Mouse (Mus musculus) heart, embryonic 15.5 days (tissue): ENCODE measurements around the gene Med12l. TPM values are rescaled to one million over a fixed set of nuclear protein-coding genes. Genes with fewer than 3 reads are reported as not detected.
A peak's percentile ranks its signal among the peaks of the same experiment; 100 is the strongest.

ENCODE experiments used
- ATAC-seq: fragments of 200-750 bp; cut with Nextera tagmentation; replicated peaks from 2 replicates; pipeline ENCODE4 v1.8.0; 2017; ENCODE audit warnings: low read depth, moderate TSS enrichment; ENCODE audit not compliant: insufficient number of reproducible peaks, insufficient read depth, low FRiP score
- H3K27ac ChIP-seq: fragments of 300-500 bp; sonication (generic); 2 replicates; pipeline ENCODE4 v1.5.1; 2015; ENCODE audit warnings: mild to moderate bottlenecking, inconsistent platforms
- H3K27me3 ChIP-seq: fragments of 300-500 bp; sonication (generic); 2 replicates; pipeline ENCODE4 v1.6.1; 2015; ENCODE audit warnings: inconsistent platforms
- H3K36me3 ChIP-seq: fragments of 300-500 bp; sonication (generic); 2 replicates; pipeline ENCODE4 v1.6.1; 2015; ENCODE audit warnings: mild to moderate bottlenecking, inconsistent platforms
- H3K4me1 ChIP-seq: fragments of 300-500 bp; sonication (generic); replicated peaks from 2 replicates; pipeline ENCODE4 v1.6.1; 2015; ENCODE audit warnings: inconsistent platforms
- H3K4me2 ChIP-seq: fragments of 300-500 bp; sonication (generic); 2 replicates; pipeline ENCODE4 v1.6.1; 2015; ENCODE audit warnings: inconsistent platforms, mild to moderate bottlenecking, moderate library complexity
- H3K4me3 ChIP-seq: fragments of 300-500 bp; sonication (generic); 2 replicates; pipeline ENCODE4 v1.5.1; 2015; ENCODE audit warnings: mild to moderate bottlenecking, inconsistent platforms
- H3K9ac ChIP-seq: fragments of 300-500 bp; sonication (generic); 2 replicates; pipeline ENCODE4 v1.6.1; 2015; ENCODE audit warnings: mild to moderate bottlenecking, inconsistent platforms
- H3K9me3 ChIP-seq: fragments of 300-500 bp; sonication (generic); replicated peaks from 2 replicates; pipeline ENCODE4 v1.6.1; 2016; ENCODE audit warnings: inconsistent platforms
- WGBS: fragments of 180-500 bp; shearing (Covaris S2); methylation state at CpG from one replicate; pipeline ENCODE4 v1.1.7; 2015; ENCODE audit warnings: mixed read lengths; 5-methylcytosine and 5-hydroxymethylcytosine counted together
- polyA plus RNA-seq: library from polyadenylated mRNA; unstranded; fragments of >200 nt; fragmentation: Nextera tagmentation; extraction: Ambion mirVana; gene quantifications from 2 replicates; pipeline ENCODE4 v1.2.1, GENCODE M21; 2015

Med12l gene
- polyA plus RNA-seq, 1 experiment from 2014 or later, result 2.8 TPM

- ATAC-seq, result 0 out of 2 replicates have a peak, but pooled peaks have one; percentile 50
- WGBS, result 30% methylated on average over 2 of the region's 2 CpGs
- H3K4me1 ChIP-seq, result 0 out of 2 replicates have a peak, but pooled peaks cover 7% of the 10 kb centered on the region
- H3K9me3 ChIP-seq, result no peaks in the 10 kb centered on the region
- H3K9ac ChIP-seq, result no peak overlapping the region
- no peaks in the 10 kb centered on the region for H3K27me3 ChIP-seq
- no peak overlapping the region for H3K4me3 ChIP-seq
- H3K27ac ChIP-seq, result peak overlapping the region; percentile 0; the same call in 1 of the 2 replicates
- H3K36me3 ChIP-seq, result no peaks in the 10 kb centered on the region
- H3K4me2 ChIP-seq, result no peak overlapping the region
Observed at GRCm38 (mm10) chr3:59169921-59170627, 164.4 kb downstream of the Med12l start.

GRCm38 (mm10) chr3:59174426-59175154, 169.0 kb downstream of the Med12l start:
- no peak overlapping the region for H3K9ac ChIP-seq
- H3K4me3 ChIP-seq, result no peak overlapping the region
- 70% methylated on average over 6 of the region's 6 CpGs for WGBS
- no peaks in the 10 kb centered on the region for H3K27me3 ChIP-seq
- no peaks in the 10 kb centered on the region for H3K36me3 ChIP-seq
- H3K27ac ChIP-seq, result no peak overlapping the region
- peaks cover 9% of the 10 kb centered on the region; the same call in 1 of the 2 replicates for H3K4me1 ChIP-seq
- no peak for ATAC-seq
- no peaks in the 10 kb centered on the region for H3K9me3 ChIP-seq
- no peak overlapping the region for H3K4me2 ChIP-seq

- Histone ChIP-seq H3K27ac (no peak overlapping the region), H3K4me1 (peaks cover 7% of the 10 kb centered on the region; the same call in 1 of the 2 replicates), H3K4me2 (no peak overlapping the region), H3K4me3 (no peak overlapping the region), H3K9ac (no peak overlapping the region), H3K36me3 (no peaks in the 10 kb centered on the region), H3K27me3 (no peaks in the 10 kb centered on the region), H3K9me3 (no peaks in the 10 kb centered on the region)
- WGBS, result 29% methylated on average over 5 of the region's 5 CpGs
- ATAC-seq, result 0 out of 2 replicates have a peak, but pooled peaks have one; percentile 43
Observed at GRCm38 (mm10) chr3:59175234-59175633, 169.6 kb downstream of the Med12l start.

DNA sequence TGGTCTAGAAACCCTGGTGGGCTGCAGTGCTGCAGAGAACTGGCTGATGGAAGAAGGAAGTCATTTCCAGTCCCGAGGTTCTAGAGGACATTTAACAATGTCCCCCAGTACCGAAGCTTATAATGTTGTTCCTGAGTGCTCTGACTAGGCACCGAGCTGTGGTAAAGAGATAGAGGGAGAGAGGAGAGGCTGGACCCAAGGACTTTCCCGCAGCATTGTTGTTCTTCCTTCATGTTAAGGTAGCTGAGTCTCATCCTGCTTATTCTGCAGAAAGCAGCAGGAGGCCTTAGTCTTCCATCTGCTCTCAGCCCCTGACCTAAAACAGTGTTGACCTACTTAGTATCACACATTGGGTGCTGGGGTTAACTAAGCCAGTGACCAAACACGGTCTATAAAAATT, 171.2 kb downstream of the Med12l start:
- no peak for ATAC-seq
- no peak overlapping the region for H3K4me2 ChIP-seq
- no peak overlapping the region for H3K4me3 ChIP-seq
- H3K27ac ChIP-seq, result no peak overlapping the region
- no peaks in the 10 kb centered on the region for H3K9me3 ChIP-seq
- H3K27me3 ChIP-seq, result no peaks in the 10 kb centered on the region
- H3K9ac ChIP-seq, result no peak overlapping the region
- peaks cover 5% of the 10 kb centered on the region; the same call in 1 of the 2 replicates for H3K4me1 ChIP-seq
- no peaks in the 10 kb centered on the region for H3K36me3 ChIP-seq
- 65% methylated on average over 5 of the region's 5 CpGs for WGBS

DNA sequence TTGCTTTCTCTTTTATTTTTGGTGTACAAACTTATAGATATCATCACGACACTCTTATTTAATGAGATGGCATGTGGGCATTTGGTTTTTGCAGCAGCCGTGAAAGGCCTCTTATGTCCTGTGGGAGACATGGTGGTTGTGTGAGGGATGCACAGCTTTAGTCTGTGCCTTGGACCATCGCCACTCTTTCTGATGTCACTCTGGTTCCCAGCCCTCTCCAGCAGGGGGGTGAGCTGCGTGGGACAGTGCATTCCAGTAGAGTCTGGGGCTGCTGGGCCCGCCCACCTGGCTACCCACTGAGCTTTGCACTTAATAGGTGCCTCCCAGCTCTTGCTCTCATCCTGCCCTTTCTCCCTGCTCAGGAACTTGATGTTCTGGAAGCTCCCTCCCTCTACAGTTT, 175.5 kb downstream of the Med12l start:
- no peak overlapping the region for H3K4me3 ChIP-seq
- H3K4me1 ChIP-seq, result peaks cover 5% of the 10 kb centered on the region; the same call in 1 of the 2 replicates
- no peak overlapping the region for H3K4me2 ChIP-seq
- no peak overlapping the region for H3K9ac ChIP-seq
- no peak for ATAC-seq
- no peaks in the 10 kb centered on the region for H3K9me3 ChIP-seq
- no peaks in the 10 kb centered on the region for H3K36me3 ChIP-seq
- H3K27ac ChIP-seq, result no peak overlapping the region
- WGBS, result 58% methylated on average over 5 of the region's 5 CpGs
- H3K27me3 ChIP-seq, result no peaks in the 10 kb centered on the region

- H3K36me3 ChIP-seq, result no peaks in the 10 kb centered on the region
- H3K9ac ChIP-seq, result no peak overlapping the region
- H3K4me1 ChIP-seq, result peaks cover 5% of the 10 kb centered on the region; the same call in 1 of the 2 replicates
- no peak overlapping the region for H3K4me3 ChIP-seq
- no peak for ATAC-seq
- H3K4me2 ChIP-seq, result no peak overlapping the region
- no peak overlapping the region for H3K27ac ChIP-seq
- H3K27me3 ChIP-seq, result no peaks in the 10 kb centered on the region
- no peaks in the 10 kb centered on the region for H3K9me3 ChIP-seq
Observed at GRCm38 (mm10) chr3:59182129-59182528, 176.5 kb downstream of the Med12l start.

DNA sequence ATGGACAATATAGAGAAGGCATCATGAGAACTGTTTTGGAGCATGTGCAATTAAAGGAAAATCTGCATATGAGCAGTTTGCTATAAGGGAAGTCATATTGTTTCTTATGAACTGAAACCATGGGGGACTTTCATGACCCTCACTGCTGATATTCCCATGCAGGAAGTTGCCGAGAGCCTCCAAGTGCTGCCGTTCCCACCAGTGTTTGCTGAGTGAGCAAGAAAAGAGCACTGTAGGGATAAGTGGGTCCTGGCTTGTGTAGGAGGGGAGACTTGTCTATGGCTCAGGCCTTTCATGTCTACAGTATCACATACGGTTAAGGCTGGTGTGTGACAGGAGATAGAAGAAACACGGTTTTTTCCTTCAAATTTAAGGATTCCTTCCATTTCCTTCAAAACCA, 180.0 kb downstream of the Med12l start:
- H3K4me2 ChIP-seq, result no peak overlapping the region
- no peak overlapping the region for H3K27ac ChIP-seq
- no peak overlapping the region for H3K4me3 ChIP-seq
- no peaks in the 10 kb centered on the region for H3K9me3 ChIP-seq
- 56% methylated on average over 4 of the region's 4 CpGs for WGBS
- H3K27me3 ChIP-seq, result no peaks in the 10 kb centered on the region
- ATAC-seq, result no peak
- H3K36me3 ChIP-seq, result no peaks in the 10 kb centered on the region
- no peaks in the 10 kb centered on the region for H3K4me1 ChIP-seq
- no peak overlapping the region for H3K9ac ChIP-seq

GRCm38 (mm10) chr3:59187336-59187735, 181.7 kb downstream of the Med12l start:
- no peak for ATAC-seq
- Histone ChIP-seq H3K9me3 (no peaks in the 10 kb centered on the region), H3K4me2 (no peak overlapping the region), H3K27ac (no peak overlapping the region), H3K4me3 (no peak overlapping the region), H3K9ac (no peak overlapping the region), H3K27me3 (no peaks in the 10 kb centered on the region), H3K4me1 (no peaks in the 10 kb centered on the region), H3K36me3 (no peaks in the 10 kb centered on the region)
- 67% methylated on average over 4 of the region's 4 CpGs for WGBS

DNA sequence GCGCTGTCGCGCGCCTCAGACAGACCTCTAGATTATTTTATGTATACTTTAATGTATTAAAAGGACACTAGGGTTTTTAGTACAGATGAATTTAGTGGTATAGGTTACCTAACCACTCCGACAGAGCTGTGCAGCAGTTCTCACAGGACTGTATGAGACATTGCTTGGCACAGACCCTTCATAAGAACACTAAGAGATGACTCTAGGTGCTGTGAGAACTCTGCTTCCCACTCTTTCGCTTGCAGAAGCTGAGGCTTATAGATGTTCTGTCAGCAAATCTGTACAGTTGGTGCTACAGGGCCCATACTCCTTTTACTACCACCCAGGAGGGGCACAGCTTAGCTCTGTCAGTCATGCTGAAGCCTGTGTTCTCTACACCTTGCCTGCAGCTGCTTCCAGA, 186.0 kb downstream of the Med12l start:
- no peak overlapping the region for H3K27ac ChIP-seq
- ATAC-seq, result no peak
- H3K9me3 ChIP-seq, result no peaks in the 10 kb centered on the region
- no peak overlapping the region for H3K4me2 ChIP-seq
- no peaks in the 10 kb centered on the region for H3K27me3 ChIP-seq
- no peak overlapping the region for H3K4me3 ChIP-seq
- no peak overlapping the region for H3K9ac ChIP-seq
- WGBS, result 92% methylated on average over 6 of the region's 6 CpGs
- no peaks in the 10 kb centered on the region for H3K4me1 ChIP-seq
- no peaks in the 10 kb centered on the region for H3K36me3 ChIP-seq

DNA sequence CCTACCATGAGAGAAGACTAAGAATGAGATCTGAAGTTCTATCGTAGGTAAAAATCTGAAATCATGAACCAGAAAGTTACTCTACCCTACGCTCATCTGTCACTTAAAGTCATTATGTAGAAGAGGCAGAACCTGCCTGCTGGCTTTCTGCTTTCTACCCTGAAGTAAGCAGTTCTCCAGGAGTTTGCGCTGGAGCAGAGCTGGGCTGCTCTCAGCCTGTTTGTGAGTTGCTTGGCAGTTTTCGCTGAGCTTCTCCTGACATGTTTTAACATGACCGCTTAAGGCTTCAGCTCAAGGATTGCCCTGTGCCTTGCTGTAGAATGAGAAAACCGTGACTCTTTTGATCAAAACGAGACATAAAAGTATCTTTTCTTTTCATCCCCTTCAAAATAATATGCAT, 188.5 kb downstream of the Med12l start:
- ATAC-seq, result no peak

GRCm38 (mm10) chr3:59194938-59195337, 189.3 kb downstream of the Med12l start, which contains the start of gene Gpr87:
Gpr87 (minus strand) TSS chr3:59195104.
- Histone ChIP-seq H3K9me3 (no peaks in the 10 kb centered on the region), H3K4me1 (no peaks in the 10 kb centered on the region), H3K4me3 (no peak within 1 kb of the TSS), H3K36me3 (no peaks in the 10 kb centered on the region), H3K27me3 (no peaks in the 10 kb centered on the region), H3K27ac (no peak within 1 kb of the TSS), H3K9ac (no peak within 1 kb of the TSS), H3K4me2 (no peak within 1 kb of the TSS)
- WGBS, result 79% methylated on average over 7 of the region's 7 CpGs
- no peak for ATAC-seq

More for the DNA sequence above, 188.5 kb downstream of the Med12l start:
- Histone ChIP-seq H3K4me3 (no peak overlapping the region), H3K27ac (no peak overlapping the region), H3K9ac (no peak overlapping the region), H3K4me2 (no peak overlapping the region), H3K27me3 (no peaks in the 10 kb centered on the region), H3K36me3 (no peaks in the 10 kb centered on the region), H3K9me3 (no peaks in the 10 kb centered on the region), H3K4me1 (no peaks in the 10 kb centered on the region)
- WGBS, result 88% methylated on average over 7 of the region's 7 CpGs
